Mouse (Mus musculus): ENCODE measurements around the gene Cst10. TPM values are rescaled to one million over a fixed set of nuclear protein-coding genes. Genes with fewer than 3 reads are reported as not detected.

Gene Cst10
- not detected in 2 replicates for polyA plus RNA-seq (2012; rRNA removed)

- DNase-seq (ENCODE audit: low spot score): no peak
These were observed at the start of gene Cst10 for GRCm38 (mm10) chr2:149404757-149405156. Cst10 (plus strand) TSS chr2:149405057.

- DNase-seq (ENCODE audit: low spot score): no peak
These were observed 11.9 kb upstream of the Cst10 start for GRCm38 (mm10) chr2:149392951-149393350.

GRCm38 (mm10) chr2:149422564-149422963 lies 17.7 kb downstream of the Cst10 start:
- DNase-seq (ENCODE audit: low spot score): no peak
